Mouse (Mus musculus): ENCODE results near the gene Grm4.

The Grm4 gene

DNA sequence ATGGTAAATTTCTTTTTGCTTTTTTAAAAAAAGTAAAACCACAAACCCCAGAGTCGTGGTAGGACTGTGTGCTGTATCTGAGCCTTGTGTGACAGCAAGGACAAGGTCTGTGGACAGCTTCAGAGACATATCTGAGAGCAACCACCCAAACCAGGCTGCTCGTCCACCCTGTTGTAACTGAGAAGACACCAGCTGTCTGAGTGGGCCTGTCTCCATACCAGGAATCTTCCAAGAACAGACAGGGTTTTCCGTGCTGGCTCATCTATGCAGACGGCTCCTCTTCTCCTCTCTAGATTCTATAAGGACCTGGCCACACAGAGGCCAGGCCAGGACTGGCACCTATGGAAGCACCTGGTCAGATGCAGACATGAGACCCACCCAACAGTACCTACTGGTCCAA, 27.8 kb downstream of the Grm4 start:
- DNase-seq (ENCODE audit: low read depth, low spot score): no peak

DNA sequence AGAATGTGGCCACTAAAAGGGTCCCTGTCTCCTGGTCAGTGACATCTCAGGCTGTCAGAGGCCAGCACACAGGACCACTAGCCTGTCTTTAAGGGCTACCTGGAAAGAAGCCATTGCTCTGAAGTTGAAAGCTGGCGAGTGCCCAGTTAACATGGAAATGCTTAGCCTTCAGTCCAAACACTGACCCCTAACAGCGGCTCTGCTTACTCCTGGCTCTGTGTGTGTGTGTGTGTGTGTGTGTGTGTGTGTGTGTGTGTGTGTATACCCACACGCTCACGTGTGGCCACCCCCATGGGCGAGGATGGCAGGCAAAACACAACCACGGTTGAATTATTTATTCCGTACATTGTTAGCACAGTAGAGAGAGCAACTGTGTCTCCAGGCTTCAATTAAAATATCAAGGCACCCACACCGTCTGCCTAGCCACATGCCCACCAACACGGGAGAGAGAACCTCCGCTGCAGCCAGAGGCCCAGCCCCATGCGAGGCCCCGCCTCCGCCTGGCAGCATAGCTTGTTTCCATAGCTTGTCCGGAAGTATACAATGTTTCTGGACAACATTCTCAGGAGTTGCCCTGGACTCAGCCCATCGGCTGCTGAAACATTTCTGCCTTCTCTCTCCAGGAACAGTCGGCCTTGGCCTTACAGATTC, 32.9 kb downstream of the Grm4 start:
- DNase-seq (ENCODE audit: low read depth, low spot score): no peak

DNA sequence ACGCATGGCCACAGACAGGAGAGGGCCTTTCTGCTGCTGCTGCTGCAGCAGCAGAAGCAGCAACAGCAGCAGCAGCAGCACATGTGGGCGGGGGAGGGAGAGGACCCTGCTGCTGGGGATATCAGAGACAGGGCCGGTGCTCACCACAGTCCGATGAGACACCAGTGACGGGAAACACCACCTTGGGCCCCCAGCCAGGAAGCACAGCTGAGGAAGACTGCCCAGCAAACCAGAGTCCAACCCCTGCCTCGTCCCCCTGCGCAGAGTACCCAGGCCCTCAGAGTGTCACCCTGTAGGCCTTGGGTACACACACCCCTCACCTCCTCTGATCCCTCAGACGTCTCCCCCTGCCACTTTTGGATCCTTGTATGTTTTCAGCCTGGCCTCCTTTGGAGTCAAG, 35.3 kb downstream of the Grm4 start:
- no peak for DNase-seq (ENCODE audit: low read depth, low spot score)

DNA sequence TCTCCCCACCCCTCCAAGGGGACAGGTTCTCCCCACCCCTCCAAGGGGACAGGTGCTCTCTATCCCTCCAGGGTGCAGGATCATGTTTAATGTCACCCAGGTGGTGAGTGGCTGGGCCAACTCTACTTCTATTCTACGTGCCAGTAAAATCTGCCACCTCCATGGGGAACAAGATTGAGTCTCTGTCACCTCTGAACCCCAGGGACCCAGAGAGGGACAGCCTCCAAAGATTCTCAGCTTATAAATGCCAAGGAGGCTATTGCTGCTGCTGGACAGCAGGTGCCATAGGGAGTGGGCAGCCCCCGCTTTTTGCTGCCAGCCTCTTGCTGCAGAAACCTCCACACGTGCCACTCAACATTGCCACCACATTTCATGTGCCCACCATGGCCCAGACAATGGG, 37.6 kb downstream of the Grm4 start:
- DNase-seq (ENCODE audit: low read depth, low spot score): no peak

DNA sequence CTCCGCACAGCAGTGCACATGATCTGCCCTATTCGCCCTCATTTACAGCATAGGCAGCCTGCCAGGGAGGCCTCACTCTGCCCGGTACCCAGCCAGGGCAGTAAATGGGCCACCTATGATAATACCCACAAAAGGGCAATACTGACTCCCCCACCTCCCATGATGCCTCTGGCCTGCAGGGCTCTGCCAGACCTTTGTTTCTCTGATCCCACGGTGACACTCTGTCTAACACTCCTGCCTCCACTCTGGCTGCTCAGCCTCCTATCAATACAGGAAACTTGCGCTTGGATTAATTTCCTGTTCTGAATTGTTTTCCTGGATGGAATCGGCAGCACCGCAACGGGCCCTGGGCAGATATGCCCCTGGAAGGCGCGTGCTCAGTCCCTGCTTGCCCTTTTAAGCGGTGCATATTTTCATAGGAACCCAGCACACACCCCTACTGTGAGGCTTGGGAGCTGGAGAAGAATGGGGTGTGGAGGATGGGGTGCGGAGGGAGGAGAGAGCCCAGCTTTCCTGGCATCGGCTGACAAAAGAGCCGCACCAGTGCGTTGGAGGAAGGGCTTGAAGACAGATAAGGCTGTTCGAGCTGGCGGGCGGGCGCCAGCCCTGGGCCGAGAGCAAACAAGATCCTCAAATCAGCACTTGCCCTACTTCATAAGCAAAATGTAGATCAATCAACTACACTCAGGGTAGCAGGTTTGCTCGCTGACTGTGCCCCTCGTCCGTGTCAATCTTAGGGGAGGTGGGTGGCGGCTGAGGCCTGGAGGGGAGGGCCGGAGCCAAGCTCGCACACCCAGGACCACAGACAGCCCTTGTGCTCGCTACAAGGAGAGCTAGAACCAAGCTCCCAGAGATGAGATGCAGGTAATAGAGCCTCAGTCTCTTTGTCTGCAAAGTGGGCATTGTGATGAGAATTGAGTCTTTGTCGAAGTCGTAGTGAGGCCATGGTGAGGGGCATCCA, 40.8 kb downstream of the Grm4 start:
- DNase-seq (ENCODE audit: low read depth, low spot score): no peak

DNA sequence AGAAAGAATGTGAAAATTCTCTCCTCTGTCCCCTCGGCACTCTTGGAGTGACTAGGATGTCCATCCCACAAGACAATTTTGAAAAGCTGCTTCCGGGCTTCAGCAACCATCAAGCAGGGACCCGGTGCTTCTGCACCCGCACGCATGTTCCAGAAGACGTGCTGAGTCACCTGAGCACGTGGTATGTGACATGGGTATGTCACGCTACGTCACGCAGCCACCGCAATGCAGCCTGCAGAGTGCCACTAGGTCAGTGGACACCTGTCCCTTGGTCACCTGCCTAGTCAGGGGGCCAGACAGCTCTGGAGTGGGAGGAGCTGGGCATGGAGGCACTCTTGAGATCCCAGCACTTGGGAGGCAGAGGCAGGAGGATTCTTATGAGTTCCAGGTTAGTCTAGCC, 45.6 kb downstream of the Grm4 start:
- no peak for DNase-seq (ENCODE audit: low read depth, low spot score)

DNA sequence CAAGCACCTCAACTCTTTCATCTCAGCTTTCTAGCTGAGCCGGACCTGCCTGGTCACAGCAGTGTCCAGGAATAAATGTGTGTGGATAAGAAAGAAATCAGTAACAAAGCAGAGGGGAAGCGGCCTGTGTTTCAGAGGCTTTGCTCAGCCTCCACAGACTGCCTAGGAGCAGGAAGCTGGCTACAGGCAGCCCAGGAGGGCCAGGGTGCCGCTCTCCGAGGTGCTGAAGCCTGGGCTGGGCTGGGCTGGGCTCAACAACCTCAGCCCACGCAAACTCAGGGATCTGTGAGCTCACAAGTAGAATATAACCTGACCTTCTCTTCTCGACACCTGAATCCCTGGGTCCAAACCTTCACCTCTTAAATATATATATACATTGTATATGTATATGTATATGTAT, 54.6 kb downstream of the Grm4 start:
- no peak for DNase-seq (ENCODE audit: low read depth, low spot score)

DNA sequence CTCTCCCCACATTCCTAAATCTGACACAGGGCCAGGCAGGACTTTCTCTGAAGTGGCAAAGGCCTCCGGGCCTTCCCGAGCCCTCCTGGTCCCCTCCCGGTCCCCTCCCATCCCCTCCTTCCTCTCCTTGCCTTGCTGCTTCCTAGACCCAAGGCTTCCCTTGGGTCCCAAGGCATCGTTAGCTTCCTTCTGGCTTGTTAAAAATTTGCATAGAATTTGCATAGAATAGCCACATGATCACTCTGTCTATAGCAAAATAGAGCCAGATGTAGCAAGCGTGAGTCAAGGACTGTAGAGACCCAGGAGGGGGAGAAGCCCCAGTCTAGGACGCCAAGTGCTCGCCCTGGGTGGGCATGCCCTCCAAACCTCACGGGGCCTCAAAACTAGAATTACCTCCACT, 55.3 kb downstream of the Grm4 start:
- DNase-seq (ENCODE audit: low read depth, low spot score): no peak

DNA sequence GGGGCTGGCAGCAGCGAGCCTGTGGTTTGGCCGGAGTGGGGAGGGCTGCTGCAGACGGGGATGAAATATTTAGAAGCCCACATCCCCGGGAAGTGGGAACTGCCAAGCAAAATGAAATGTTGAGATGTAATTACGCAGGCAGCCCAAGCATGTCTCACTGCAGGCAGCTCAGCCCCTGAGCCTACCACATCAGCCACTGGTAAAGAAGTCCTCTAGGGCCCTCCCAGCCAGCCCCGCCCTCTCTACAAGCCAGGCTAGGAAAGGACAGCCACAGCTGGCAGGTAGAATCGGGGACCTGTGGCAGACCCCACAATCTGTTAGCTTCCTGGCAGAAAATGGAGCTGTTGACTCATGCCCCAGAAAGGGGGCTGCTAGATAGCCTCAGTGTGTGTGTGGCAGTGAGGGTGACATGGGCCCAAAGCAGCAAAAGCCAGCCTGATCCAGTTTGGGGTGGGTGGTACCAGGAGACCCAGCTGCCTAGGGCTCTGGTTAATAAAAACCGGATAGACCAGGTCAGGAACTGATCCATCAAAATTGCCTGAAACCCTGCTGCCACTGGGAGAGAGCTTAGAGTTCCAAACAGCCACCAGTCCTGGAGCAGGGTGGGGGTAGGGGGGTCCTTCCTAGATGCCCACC, 56.8 kb downstream of the Grm4 start:
- DNase-seq (ENCODE audit: low read depth, low spot score): no peak

DNA sequence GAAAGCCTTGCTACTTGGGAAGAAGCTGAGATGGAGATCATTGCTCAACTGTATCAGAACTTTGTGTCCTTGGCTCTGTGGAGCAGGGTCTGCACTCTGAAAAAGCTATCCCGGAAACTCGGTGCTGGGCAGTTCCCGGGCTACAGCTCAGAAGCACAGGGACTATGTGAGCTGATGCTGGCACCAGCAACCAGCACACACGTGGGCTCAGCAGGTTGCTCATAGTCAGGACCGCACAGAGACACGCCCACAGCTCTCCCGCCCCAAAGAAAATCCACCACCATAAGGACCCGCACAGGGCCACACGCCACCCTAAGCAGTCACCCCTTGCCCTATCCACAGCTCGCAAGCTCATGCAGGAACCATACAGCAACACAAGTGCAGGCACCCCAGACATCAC, 61.2 kb downstream of the Grm4 start:
- DNase-seq (ENCODE audit: low read depth, low spot score): no peak

DNA sequence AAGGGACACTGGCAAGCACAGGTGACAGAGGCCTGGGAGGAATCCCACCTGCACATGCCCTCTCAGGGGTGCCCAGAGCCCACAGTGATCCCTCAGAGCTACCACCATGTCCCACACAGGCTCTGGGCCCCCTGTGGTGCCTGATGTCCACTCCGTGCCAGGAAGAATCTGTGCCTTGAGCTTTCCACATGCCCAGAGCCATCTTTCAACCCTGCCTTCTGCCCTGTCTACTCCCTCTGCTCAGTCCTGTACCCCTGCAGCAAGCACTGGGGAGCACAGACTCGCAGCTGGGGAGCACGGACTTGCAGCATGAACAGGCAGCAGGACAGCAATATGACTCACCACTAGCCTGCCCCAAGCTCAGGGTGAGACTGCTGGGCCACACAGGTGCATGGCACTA, 62.0 kb downstream of the Grm4 start:
- no peak for DNase-seq (ENCODE audit: low read depth, low spot score)

DNA sequence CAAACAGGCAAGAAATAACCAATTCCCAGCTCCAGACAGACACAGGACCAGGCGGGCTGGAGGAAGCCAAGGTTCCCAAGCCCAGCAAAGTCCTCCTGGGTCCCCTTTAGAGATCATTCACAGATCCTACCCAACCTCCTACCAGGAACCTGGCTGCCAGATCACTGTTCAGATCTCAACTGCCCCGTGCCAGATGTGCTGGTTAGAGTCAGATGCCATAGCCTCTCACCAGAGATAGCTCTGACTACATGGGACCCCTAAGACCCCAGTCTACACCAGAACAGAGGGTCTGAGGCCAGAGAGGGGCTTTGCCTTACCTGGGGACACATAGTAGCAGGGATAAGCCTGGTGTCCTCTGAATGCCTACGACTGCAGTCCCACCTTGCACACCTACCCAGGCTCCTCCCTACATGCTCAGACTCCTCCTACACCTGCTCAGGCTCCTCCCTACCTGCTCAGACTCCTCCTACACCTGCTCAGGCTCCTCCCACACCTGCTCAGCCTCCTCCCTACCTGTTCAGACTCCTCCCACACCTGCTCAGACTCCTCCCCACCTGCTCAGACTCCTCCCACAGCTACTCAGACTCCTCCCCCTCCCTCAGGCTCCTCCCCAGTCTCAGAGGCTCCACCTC, 63.2 kb downstream of the Grm4 start:
- DNase-seq (ENCODE audit: low read depth, low spot score): no peak

DNA sequence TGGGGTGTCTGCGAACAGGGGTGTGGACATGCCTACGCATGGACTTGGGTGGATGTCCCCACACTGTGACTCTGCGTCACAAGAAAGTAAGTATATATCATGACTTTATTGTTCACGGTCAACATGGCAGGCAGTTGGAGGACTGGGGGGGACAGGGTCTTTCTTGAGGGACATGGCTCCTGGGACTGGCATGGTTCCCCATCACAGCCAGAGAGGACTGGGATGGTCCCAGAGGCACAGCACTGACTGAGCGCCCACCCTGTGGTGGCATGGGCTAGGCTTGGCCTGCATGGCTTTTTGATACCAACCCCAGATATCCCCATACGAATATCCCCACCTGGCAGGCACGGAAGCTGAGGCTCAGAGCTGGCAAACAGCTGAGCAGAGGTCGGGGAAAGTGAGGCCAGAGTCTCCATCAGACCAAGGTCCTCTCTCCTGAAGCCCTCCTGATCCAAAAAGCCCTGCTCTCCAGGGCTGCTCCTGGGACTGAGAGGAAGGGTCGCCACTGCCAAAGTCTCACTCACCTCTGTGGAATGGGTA, 64.1 kb downstream of the Grm4 start:
- no peak for DNase-seq (ENCODE audit: low read depth, low spot score)

DNA sequence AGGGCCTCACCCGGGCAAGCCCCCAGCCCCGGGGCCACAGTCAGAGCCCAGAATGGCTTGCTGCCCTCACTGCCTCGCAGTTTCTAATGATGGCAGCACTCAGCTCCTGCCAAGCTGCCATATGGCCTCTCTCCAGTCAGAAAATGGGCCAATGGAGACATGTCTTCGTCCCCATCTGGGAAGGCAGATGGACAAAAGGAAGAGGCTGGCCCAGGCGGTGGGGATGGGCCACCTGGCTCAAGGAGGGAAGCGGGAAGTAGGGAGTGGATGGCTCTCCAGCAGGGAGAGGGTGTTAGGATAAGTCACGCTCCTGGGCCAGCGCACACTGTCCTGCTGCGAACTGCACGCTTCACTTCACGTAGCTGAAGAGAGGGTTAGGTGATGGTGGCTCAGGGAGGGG, 64.8 kb downstream of the Grm4 start:
- DNase-seq (ENCODE audit: low read depth, low spot score): no peak

DNA sequence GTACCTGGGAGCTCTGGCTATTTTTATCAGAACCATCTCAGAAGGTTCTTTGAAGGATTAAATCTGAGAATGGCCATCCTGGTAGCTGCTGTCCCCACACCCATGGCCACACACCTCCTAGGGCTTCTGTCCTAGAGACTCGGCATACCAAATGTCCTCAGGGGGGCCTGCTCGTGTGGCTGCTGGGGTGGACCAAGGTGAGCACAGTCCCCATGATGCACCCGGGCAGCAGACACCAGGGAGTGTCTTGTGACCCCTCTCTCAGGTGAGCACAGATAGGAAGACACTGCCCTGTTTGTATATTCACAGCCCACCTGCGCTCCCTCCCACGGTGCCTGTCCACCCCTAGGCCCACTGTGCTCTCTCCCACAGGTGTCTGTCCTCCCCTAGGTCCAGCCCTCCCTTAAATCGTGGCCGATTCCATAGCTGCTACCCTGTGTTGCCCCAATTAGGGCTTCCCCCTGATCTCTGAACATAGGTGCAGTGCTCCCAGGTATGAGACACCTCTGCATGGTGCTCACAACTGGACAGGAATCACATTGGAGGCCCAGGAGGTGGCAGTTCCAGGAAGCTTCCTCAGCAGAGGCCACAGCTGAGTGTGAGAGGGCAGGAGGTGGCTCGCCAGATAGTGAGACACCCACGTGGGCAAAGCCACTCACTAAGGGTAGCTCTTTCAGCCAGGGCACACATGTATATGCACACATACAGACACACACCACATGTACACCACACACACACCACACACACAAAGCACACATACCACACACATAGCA, 66.0 kb downstream of the Grm4 start:
- no peak for DNase-seq (ENCODE audit: low read depth, low spot score)

DNA sequence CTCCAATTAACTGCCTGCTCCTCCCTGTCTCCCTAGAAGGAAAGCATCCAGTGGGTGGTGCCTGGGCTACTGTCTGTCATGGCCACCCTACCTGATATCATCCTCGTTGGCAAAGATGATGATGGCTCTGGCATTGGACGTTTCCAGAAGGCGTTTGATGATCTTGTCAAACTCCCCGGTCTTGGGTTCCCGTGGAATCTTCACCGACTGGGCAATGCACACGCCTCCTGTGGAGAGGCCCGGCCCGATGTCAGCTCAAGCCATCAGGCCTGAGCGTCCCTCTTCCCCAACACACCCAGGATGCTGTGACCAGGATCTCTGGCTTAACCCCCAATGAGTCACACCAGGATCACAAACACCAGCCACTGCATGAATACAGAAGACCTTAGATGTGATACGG, 66.8 kb downstream of the Grm4 start:
- DNase-seq (ENCODE audit: low read depth, low spot score): no peak

DNA sequence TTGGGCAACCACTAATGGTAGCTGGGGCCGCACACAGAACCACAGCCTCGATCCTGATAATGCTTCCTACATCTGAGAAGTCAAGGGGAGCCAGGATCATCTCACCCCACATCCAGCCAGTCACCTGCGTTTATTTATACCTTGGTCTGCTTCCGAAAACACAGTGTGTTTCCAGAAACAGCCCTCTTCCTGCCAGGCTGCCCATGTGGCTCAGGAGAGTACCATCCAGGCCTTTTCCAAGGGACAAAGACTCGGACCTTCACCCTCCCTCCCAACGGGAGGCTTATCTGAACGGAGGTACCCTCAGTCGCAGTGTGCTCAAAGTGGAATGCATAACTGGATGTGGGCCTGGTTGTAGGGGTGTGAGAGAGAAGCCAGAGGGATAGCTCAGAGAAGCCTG, 68.2 kb downstream of the Grm4 start:
- no peak for DNase-seq (ENCODE audit: low read depth, low spot score)

DNA sequence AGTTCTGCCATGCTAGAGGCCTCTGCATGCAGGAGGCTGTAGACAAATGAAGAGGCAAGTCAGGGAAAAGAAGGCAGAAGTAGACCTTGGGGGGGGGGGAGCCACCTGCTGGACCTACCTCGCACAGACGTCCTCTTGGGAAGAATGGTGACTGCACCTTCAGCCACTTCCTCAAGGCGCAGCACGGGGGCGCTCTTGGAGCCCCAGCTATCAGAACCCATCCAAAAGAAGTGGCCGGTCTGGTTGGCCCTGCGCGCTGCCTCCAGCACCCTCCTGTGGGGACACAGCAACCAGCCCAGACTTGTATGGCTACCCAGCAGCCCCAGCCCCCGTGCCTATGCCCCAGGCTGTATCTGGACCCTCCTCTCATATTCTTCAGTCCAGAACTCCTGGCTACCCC, 69.4 kb downstream of the Grm4 start:
- no peak for DNase-seq (ENCODE audit: low read depth, low spot score)

DNA sequence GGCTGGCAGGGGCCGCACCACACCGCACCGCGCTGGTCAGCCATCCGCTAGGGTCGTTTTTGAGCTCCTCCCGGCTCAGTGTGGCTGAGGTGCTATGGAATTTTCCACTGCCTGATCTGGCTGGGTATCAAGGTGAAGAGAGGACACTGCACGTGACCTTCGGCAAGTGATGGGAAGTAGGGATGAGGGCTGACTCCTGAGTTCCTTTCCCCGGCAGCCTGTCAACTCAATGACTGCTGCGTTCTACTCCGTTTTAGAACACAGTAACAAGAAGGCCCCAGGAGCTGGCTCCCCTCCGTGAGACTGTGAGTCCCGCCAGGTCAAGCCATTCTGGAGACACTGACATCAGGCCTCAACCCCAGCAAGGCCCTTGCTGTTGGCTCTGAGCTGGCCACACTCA, 70.0 kb downstream of the Grm4 start:
- no peak for DNase-seq (ENCODE audit: low read depth, low spot score)

DNA sequence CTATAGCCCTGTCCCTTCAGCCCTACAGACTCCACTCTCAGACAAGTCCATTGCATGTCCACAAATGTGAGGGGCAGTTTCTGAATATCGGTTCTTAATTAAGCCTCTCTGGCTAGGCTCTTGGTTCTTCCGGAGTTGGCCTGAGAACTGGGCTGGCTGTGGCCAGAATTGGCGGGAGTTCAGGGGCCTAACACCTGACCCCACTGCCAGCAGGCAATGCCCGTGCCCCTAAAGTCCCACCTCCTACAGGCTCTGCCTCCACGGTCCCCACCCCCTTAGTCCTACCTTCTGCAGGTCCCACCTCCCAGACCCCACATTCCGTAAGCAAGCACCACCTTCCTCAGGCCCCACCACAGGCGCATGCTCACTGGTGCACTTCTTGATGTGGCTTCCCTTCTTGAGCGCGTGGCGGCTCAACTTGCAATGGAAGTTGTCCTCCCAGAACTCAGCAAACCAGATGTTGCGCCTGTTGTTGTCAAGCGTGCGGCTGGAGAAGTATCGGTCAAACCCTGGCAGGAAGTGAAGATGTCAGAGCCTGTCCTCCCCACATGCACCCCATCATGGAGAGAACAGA, 71.4 kb downstream of the Grm4 start:
- no peak for DNase-seq (ENCODE audit: low read depth, low spot score)

DNA sequence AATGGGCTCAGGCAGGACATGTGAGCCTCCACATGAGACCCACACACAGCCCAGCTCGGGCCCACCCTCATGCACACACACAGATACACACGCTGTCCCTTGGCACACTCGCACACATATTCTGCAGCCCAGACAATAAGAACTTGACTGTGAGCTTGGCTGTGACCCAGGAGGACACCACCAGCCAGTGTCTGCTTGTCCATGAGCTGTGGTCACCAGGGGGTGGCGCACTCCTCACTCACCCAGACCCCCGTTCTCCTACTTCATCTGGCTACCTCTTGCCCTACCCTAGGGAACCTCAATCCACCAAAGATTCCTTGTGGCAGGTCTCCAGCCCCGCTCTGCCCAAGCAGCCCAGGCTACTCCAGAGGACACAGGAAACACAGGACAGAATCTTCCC, 72.5 kb downstream of the Grm4 start:
- DNase-seq (ENCODE audit: low read depth, low spot score): no peak
